Mouse (Mus musculus): Measurements from ENCODE around the gene Mlh3. TPM values are rescaled to one million over a fixed set of nuclear protein-coding genes. Genes with fewer than 3 reads are reported as not detected.

Gene Mlh3
- 3.7 and 4.1 TPM in 2 replicates for total RNA-seq (2015)
- total RNA-seq (2017), result 6.6 and 7.1 TPM in 2 replicates

DNA sequence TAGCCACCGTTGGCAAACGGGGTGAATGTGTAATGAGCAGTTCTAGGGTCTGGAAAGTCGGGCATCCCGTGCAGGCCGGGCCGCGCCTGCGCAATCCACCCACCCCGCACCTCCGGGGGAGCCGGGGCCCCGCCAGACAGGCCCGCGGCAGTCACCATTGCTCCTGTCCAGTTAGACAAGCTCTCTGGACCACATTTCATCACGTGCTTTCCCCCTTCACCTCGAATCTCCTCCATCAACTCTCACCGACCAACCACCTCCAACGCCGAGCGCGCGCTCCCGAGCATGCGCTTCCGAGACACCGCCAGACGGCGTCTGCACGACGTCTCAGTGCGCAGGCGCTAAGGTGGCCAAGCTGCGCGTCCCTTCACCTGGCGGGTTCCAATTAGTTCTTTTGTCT is at the start of gene Mlh3:
TSS of gene Mlh3 (minus strand) at position 281 of the 400 bp plus-strand sequence.
- peak; percentile 94 for ATAC-seq (ENCODE audit: poor library complexity, severe bottlenecking)

DNA sequence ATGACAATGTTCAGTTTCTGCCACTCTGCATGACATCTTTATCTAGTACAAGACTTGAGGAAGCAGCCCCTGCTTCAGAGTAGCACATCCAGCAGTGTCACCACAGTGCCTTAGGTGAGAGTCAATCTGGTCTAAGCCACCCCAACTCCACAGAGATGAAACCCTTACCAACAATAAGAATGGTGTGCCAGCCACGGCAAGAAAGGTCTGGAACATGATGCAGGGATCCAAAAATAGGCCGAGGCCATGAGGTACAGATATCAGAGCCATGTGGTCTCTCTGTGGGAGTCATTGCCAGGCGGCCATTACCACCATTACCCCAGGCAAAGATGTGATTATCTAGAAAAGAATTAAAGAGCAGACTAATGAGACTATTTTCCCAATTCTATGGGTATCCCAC is 38.3 kb upstream of the Mlh3 start:
- no peak for ATAC-seq (ENCODE audit: poor library complexity, severe bottlenecking)

DNA sequence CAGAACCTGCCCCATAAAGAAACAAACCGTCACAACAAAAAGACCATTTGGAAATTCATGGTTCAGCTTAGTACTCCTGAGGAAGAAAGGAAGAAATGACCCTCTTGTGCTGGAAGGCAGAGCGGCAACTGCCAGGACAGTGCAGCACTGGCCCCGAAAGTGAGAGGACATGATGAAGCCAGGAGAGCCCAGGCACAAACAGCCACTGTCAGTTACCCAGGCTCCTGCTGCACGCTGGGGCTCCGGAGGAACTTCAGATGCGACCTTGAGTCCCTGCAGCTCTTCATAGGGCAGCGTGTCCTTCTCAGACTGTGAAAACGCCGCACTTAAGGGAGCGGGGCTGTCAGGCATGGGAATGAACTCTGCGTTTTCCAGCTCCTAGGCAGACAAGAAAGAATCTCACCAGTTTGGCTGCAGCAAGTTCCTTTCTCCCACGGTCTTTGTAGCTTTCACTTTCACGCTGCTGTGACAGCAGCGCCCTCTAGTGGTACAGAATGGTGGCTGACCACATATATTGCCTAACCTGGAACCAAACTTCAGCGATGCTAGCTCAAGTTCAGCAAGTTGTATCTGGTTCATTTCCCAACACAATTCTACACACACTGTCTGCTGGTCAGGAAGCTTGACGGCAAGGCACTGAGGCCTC is 35.0 kb upstream of the Mlh3 start:
- peak; percentile 93 for ATAC-seq (ENCODE audit: poor library complexity, severe bottlenecking)

DNA sequence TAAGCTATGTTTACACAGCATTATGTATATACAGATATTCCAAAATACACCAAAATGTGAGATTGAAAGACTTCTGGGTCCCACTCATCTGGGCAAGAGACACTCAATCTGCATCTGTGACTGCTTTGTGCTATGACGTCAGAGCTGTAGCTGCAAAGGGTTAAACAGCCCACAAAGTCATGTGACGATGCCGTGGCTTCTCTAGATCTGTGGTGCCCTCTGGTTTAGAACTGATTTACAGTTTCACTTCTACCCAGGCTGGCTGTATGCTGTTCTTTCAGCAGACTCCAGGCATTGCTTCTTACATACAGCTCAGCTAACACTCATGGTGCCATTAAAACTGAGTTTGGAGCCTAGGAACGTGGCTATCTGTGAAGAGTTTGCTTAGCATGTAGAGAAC is 34.3 kb upstream of the Mlh3 start:
- peak; percentile 39 for ATAC-seq (ENCODE audit: poor library complexity, severe bottlenecking)

DNA sequence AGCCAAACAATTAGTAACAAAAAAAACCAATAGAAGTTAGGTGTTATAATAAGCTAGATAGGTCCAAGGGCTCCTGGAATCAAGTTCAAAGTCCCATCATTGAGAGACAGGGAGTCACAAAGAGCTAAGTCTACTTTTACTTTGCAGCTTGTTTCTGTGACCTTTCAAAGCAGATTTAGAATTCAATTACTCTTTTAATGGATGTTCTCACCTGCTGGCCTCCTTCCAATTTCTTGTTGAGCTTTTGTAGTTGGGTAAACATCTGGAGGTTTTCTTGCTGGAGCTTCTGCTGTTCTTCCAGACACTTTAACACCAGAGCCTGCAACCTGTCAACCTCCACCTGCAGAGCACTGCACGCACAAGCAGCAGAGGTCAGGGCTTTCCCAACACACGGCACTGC is 32.9 kb upstream of the Mlh3 start:
- ATAC-seq (ENCODE audit: poor library complexity, severe bottlenecking), result no peak

DNA sequence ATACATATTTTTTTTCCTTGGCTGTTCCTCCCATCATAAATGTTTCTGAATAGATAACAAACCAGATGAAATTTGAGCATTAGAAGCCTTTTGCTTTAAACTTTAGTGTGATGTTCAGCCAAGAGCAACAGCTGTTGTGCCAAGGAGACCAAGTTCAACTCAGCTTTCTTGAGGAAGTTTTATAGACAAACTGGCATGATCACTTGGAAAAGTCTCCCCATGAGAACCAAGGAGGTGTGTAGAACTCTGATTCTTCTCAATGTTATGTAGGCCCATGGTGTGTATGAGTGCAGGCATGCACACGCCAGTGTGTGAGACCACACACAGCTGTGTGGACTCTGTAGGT is 28.4 kb upstream of the Mlh3 start:
- ATAC-seq (ENCODE audit: poor library complexity, severe bottlenecking), result no peak

- ATAC-seq (ENCODE audit: poor library complexity, severe bottlenecking), result no peak
These were observed 27.9 kb upstream of the Mlh3 start for GRCm38 (mm10) chr12:85298127-85298834.

GRCm38 (mm10) chr12:85297345-85297997 is 27.1 kb upstream of the Mlh3 start:
- no peak for ATAC-seq (ENCODE audit: poor library complexity, severe bottlenecking)

GRCm38 (mm10) chr12:85296915-85297314 is 26.5 kb upstream of the Mlh3 start:
- no peak for ATAC-seq (ENCODE audit: poor library complexity, severe bottlenecking)

- no peak for ATAC-seq (ENCODE audit: poor library complexity, severe bottlenecking)
These were observed 25.1 kb upstream of the Mlh3 start for GRCm38 (mm10) chr12:85295506-85295905.

GRCm38 (mm10) chr12:85292906-85293305 is 22.5 kb upstream of the Mlh3 start:
- ATAC-seq (ENCODE audit: poor library complexity, severe bottlenecking), result no peak

- ATAC-seq (ENCODE audit: poor library complexity, severe bottlenecking), result no peak
These were observed 21.9 kb upstream of the Mlh3 start for GRCm38 (mm10) chr12:85292288-85292687.

DNA sequence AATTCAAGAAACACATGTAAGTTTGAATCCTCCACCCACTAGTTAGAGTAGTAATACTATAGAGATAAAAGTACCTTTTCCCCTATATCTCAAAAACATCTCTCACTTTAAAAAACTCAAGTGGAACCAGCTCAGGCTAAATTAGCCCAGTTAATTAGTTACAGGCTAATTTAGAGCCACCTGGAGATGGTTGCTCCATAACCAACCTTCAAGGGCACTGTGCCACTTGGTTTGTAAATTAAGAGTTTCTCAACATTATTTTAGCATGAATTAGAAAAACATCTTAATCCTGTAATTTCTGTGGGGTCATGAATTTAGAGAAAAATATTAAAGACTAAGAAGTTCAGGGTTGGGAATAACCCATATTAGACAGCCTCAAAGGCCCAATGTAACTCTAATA is 21.1 kb upstream of the Mlh3 start:
- no peak for ATAC-seq (ENCODE audit: poor library complexity, severe bottlenecking)

GRCm38 (mm10) chr12:85290633-85291032 is 20.2 kb upstream of the Mlh3 start:
- no peak for ATAC-seq (ENCODE audit: poor library complexity, severe bottlenecking)

DNA sequence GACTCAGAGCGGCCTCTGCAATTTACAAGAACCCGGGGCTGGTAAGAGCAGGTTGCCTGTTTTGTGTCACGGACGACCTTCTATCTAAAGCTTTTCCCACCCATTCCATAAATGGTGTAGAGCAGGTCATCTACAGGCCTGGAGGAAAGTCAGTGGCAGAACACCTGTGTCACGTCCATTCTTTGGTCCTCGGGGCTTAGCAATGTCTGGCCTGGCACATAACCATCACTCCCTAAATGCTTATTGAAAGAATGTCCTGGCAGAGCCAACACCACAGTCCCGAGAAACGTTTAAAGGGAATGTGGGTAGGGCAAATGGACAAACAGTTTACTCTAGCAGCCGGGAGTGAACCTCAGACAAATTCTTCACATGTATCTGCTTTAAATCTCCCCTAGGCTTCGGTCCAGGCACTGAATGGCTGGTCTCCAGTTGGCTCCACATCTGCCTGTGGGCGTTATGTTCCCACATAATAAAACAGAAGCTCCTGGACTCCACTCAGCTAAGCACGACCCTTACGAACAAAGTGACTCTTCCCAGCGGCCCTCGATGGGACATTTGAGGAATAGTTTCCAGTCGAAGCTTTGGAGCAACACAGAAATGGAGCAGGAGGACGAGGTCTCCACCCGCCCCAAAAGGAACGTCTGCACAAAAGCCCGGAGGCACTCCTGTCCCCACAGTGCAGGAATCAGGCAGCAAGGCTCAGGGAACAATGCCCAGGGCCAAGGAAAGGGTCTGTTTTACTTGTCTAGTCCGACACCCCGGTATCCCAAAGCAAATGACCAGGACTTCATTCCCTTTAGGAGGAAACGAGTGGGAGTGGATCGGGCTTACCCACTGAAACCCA is 19.0 kb upstream of the Mlh3 start:
- ATAC-seq (ENCODE audit: poor library complexity, severe bottlenecking), result no peak

GRCm38 (mm10) chr12:85288486-85289156 is 18.2 kb upstream of the Mlh3 start, which contains the start of gene Zc2hc1c:
Gene Zc2hc1c (plus strand): TSS chr12:85288591.
- peak; percentile 68 for ATAC-seq (ENCODE audit: poor library complexity, severe bottlenecking)

DNA sequence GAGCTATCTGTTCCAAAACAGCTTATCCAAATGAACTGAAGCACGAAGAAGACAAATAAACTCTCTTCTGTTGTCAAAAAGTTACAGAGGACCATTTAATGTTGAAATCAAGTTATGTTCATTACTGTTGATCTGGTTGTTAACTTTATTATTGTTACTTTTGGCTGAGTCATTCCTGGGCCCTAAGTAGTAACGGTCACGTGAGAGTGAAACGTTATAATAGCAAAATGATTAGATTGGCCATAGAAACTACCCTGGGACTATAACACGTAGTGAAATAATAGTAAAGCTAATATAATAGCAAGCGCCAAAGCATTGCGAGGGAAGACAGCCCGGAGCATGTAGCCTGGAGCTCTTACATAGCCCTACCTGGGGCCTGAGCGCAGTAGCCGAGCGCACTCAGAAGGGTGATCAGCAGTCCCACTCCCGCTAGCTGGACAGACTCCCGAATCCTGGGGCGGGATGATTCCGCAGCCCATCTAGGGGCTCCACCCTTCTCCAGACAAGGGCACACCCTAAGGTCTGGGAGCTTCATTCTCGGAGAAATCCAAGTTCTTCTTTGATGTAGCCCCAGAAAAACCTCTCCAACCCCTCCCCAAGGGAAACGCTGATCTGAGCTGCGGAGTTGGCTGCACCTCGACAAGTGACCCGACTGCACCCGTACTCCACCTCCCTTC is 17.5 kb upstream of the Mlh3 start, which contains the start of gene Acyp1:
TSS of gene Acyp1 (minus strand) at position 630 of the 677 bp plus-strand sequence.
- ATAC-seq (ENCODE audit: poor library complexity, severe bottlenecking), result no peak; the same call in 1 of the 2 replicates

DNA sequence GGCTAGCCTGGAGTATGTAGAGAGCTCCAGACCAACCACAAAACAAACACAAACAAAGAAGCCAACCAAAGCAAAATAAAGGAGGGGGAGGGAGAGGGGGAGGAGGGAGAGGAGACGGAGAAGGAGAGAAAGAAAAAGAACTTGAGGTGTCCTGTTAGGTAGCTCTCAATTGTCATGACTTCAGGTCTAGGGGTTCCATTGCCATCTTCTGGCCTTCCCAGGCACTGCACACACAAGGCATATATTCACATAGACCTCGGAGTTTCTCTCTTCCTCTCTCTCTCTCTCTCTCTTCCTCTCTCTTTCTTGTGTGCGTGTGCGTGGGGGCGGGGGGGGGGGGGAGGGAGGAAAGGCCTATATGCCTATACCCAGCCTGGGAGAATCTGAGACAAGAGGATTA is 16.5 kb upstream of the Mlh3 start:
- peak; percentile 53; the same call in 1 of the 2 replicates for ATAC-seq (ENCODE audit: poor library complexity, severe bottlenecking)

DNA sequence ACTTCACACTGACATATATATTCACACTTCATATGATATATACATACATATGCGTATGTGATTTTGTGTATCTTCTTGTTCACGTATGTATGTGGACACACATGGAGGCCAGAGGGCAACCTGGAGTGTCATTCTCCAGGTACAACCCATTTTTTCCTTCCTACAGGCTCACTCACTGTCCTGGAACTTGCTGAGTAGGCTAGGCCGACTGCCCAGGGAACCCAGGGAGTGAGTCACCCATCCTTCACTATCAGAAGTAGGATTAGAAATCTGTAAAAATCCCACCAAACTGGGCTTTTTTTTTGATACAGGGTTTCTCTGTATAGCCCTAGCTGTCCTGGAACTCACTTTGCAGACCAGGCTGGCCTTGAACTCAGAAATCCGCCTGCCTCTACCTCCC is 14.6 kb upstream of the Mlh3 start:
- no peak for ATAC-seq (ENCODE audit: poor library complexity, severe bottlenecking)

GRCm38 (mm10) chr12:85284331-85284730 is 13.9 kb upstream of the Mlh3 start:
- ATAC-seq (ENCODE audit: poor library complexity, severe bottlenecking), result peak; percentile 32; the same call in 1 of the 2 replicates

Data from megakaryocyte, adult 5-6 weeks (primary cell).